ENCODE assay signal across 8 mouse cellular contexts in the genomic region with DNA sequence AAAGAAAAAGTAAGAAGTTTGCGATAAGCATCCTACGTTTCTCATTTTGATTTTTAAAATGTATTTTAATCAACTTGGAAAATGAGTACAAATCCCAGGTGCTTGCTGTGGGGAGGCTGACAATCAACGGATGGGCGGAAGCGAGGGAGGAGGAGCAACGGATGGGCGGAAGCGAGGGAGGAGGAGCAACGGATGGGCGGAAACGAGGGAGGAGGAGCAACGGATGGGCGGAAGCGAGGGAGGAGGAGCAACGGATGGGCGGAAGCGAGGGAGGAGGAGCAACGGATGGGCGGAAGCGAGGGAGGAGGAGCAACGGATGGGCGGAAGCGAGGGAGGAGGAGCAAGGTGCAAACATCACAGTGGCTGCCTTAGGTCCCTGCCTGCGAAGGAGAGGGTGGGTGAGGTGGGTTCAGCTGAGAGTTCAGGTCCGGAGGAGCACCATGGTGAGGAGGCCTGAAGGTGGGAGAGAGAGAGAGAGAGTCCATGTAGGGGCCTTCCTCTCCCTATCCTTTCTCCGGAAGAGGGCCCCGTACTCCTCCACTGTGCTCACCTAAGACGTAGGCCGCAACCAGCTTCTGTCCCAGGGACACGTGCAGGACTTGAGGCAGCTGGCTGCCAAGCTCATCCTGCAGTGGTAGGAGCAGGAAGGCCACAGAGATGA. TPM values are rescaled to one million over a fixed set of nuclear protein-coding genes. Genes with fewer than 3 reads are reported as not detected.
DNase-seq lines count a peak whose midpoint lies in the region; ATAC-seq and TF ChIP-seq lines count a peak whose summit lies in the region.

No protein-coding gene starts in this region.

- peak overlapping the region; percentile 42 for H3K4me3 ChIP-seq in forebrain, embryonic 10.5 days
- H3K4me3 ChIP-seq in forebrain, embryonic 11.5 days (ENCODE audit: low read depth, low read length), result no peak overlapping the region; the same call in 1 of the 2 replicates
- peak overlapping the region; percentile 95 for H3K4me3 ChIP-seq in E14TG2a.4 (replicated peaks; ENCODE audit: low read length)
- H3K4me3 ChIP-seq in hindbrain, embryonic 13.5 days, result no peak overlapping the region

- H3K4me2 ChIP-seq in forebrain, embryonic 11.5 days (ENCODE audit: low read depth, low read length, severe bottlenecking), result no peak overlapping the region
- H3K4me2 ChIP-seq in hindbrain, embryonic 13.5 days, result peak overlapping the region; percentile 37

- H3K27me3 ChIP-seq in forebrain, embryonic 10.5 days (ENCODE audit: poor library complexity, severe bottlenecking), result no peaks in the 10 kb centered on the region
- H3K27me3 ChIP-seq in forebrain, embryonic 11.5 days (ENCODE audit: control insufficient read depth, insufficient read depth, low read length), result no peaks in the 10 kb centered on the region
- no peaks in the 10 kb centered on the region for H3K27me3 ChIP-seq in E14TG2a.4 (ENCODE audit: insufficient read depth, low read length)
- H3K27me3 ChIP-seq in hindbrain, embryonic 13.5 days, result no peaks in the 10 kb centered on the region

- no peak for DNase-seq in forebrain, embryonic 10.5 days (ENCODE audit: extremely low spot score, low spot score)
- DNase-seq in forebrain, embryonic 11.5 days (ENCODE audit: low spot score), result no peak
- peak; percentile 39 for DNase-seq in lung, postnatal 10 days
- peak; percentile 46 for DNase-seq in thymus, postnatal 25 days
- DNase-seq in frontal cortex, postnatal 36 days (ENCODE audit: low spot score in 2 of 2), result no peak
- DNase-seq in adrenal gland, postnatal 10 days, result no peak

- peaks cover 15% of the 10 kb centered on the region for H3K36me3 ChIP-seq in forebrain, embryonic 10.5 days (replicated peaks)
- H3K36me3 ChIP-seq in forebrain, embryonic 11.5 days (ENCODE audit: control insufficient read depth, insufficient read depth, low read length), result no peaks in the 10 kb centered on the region
- peaks cover 13% of the 10 kb centered on the region for H3K36me3 ChIP-seq in E14TG2a.4 (ENCODE audit: insufficient read depth, low read length)
- peaks cover 18% of the 10 kb centered on the region for H3K36me3 ChIP-seq in hindbrain, embryonic 13.5 days

- peaks cover 31% of the 10 kb centered on the region for H3K4me1 ChIP-seq in forebrain, embryonic 10.5 days
- no peaks in the 10 kb centered on the region; the same call in 1 of the 2 replicates for H3K4me1 ChIP-seq in forebrain, embryonic 11.5 days (replicated peaks; ENCODE audit: control insufficient read depth, insufficient read depth, low read length)
- H3K4me1 ChIP-seq in E14TG2a.4 (replicated peaks; ENCODE audit: low read depth, low read length), result peaks cover 47% of the 10 kb centered on the region
- peaks cover 21% of the 10 kb centered on the region for H3K4me1 ChIP-seq in hindbrain, embryonic 13.5 days (replicated peaks)

- 31% methylated on average over 30 of the region's 30 CpGs for WGBS in forebrain, embryonic 10.5 days
- WGBS in forebrain, embryonic 11.5 days, result 30% methylated on average over 27 of the region's 30 CpGs
- WGBS in hindbrain, embryonic 13.5 days, result 34% methylated on average over 30 of the region's 30 CpGs

- no peak for ATAC-seq in forebrain, embryonic 11.5 days (replicated peaks; ENCODE audit: low FRiP score)
- no peak for ATAC-seq in hindbrain, embryonic 13.5 days (ENCODE audit: low FRiP score)

- H3K9ac ChIP-seq in forebrain, embryonic 11.5 days (ENCODE audit: low read length), result no peak overlapping the region
- H3K9ac ChIP-seq in hindbrain, embryonic 13.5 days, result no peak overlapping the region

- H3K9me3 ChIP-seq in forebrain, embryonic 10.5 days, result no peaks in the 10 kb centered on the region
- H3K9me3 ChIP-seq in forebrain, embryonic 11.5 days (ENCODE audit: control insufficient read depth, low read length), result no peaks in the 10 kb centered on the region
- H3K9me3 ChIP-seq in E14TG2a.4 (ENCODE audit: low read length), result no peaks in the 10 kb centered on the region
- H3K9me3 ChIP-seq in hindbrain, embryonic 13.5 days, result no peaks in the 10 kb centered on the region

- peak overlapping the region; percentile 77 for H3K27ac ChIP-seq in forebrain, embryonic 10.5 days
- no peak overlapping the region for H3K27ac ChIP-seq in forebrain, embryonic 11.5 days (ENCODE audit: low read depth, low read length)
- no peak overlapping the region for H3K27ac ChIP-seq in hindbrain, embryonic 13.5 days

- no peak for TF ChIP-seq CTCF in E14TG2a.4 (conservative IDR thresholded peaks at IDR 0.05; ENCODE audit: low read length)

RNA-seq across cellular contexts. Expression of a gene that starts 4.1 kb away (rescaled TPM):
- polyA plus RNA-seq in forebrain, embryonic 10.5 days (2016; fragmentation: Nextera tagmentation; extraction: Ambion mirVana), result 14.2 and 15.1 TPM in 2 replicates
- polyA plus RNA-seq in forebrain, embryonic 11.5 days (2014; fragmentation: Nextera tagmentation; extraction: Ambion mirVana), result 20.3 and 22.8 TPM in 2 replicates
- polyA plus RNA-seq in hindbrain, embryonic 13.5 days (2015; fragmentation: Nextera tagmentation; extraction: Ambion mirVana), result 49.1 and 49.6 TPM in 2 replicates
- 10 to 100 TPM; 43.3 to 47.4 TPM for total RNA-seq in adrenal gland, postnatal 10 days (2021)

RNA-seq across cellular contexts. Expression of a gene that starts 16.9 kb away (rescaled TPM):
- 61.7 and 62.5 TPM in 2 replicates for polyA plus RNA-seq in forebrain, embryonic 10.5 days (2016; fragmentation: Nextera tagmentation; extraction: Ambion mirVana)
- 54.8 and 63.0 TPM in 2 replicates for polyA plus RNA-seq in forebrain, embryonic 11.5 days (2014; fragmentation: Nextera tagmentation; extraction: Ambion mirVana)
- 22.8 and 26.4 TPM in 2 replicates for polyA plus RNA-seq in hindbrain, embryonic 13.5 days (2015; fragmentation: Nextera tagmentation; extraction: Ambion mirVana)
- 100 to 1,000 TPM; 347 to 368 TPM for total RNA-seq in adrenal gland, postnatal 10 days (2021)

RNA-seq across cellular contexts. Expression of a gene that starts 27.1 kb away (rescaled TPM):
- 1.3 and 2.5 TPM in 2 replicates for polyA plus RNA-seq in forebrain, embryonic 10.5 days (2016; fragmentation: Nextera tagmentation; extraction: Ambion mirVana)
- 1.2 and 2.1 TPM in 2 replicates for polyA plus RNA-seq in forebrain, embryonic 11.5 days (2014; fragmentation: Nextera tagmentation; extraction: Ambion mirVana)
- polyA plus RNA-seq in hindbrain, embryonic 13.5 days (2015; fragmentation: Nextera tagmentation; extraction: Ambion mirVana), result 3.4 and 3.8 TPM in 2 replicates
- 10 to 100 TPM; 18.8 to 42.1 TPM for total RNA-seq in adrenal gland, postnatal 10 days (2021)

RNA-seq across cellular contexts. Expression of a gene that starts 32.1 kb away (rescaled TPM):
- 0.09 and 0.26 TPM in 2 replicates for polyA plus RNA-seq in forebrain, embryonic 10.5 days (2016; fragmentation: Nextera tagmentation; extraction: Ambion mirVana)
- polyA plus RNA-seq in forebrain, embryonic 11.5 days (2014; fragmentation: Nextera tagmentation; extraction: Ambion mirVana), result 0.12 and 0.17 TPM in 2 replicates
- 0.17 and 0.21 TPM in 2 replicates for polyA plus RNA-seq in hindbrain, embryonic 13.5 days (2015; fragmentation: Nextera tagmentation; extraction: Ambion mirVana)
- total RNA-seq in adrenal gland, postnatal 10 days (2021), result 1 to 10 TPM in 1 of 2 experiments, under 1 TPM in 1; 0.51 to 1.2 TPM

RNA-seq across cellular contexts. Expression of a gene that starts 32.2 kb away (rescaled TPM):
- polyA plus RNA-seq in forebrain, embryonic 10.5 days (2016; fragmentation: Nextera tagmentation; extraction: Ambion mirVana), result 29.0 and 33.4 TPM in 2 replicates
- 29.8 and 38.0 TPM in 2 replicates for polyA plus RNA-seq in forebrain, embryonic 11.5 days (2014; fragmentation: Nextera tagmentation; extraction: Ambion mirVana)
- 19.9 and 23.4 TPM in 2 replicates for polyA plus RNA-seq in hindbrain, embryonic 13.5 days (2015; fragmentation: Nextera tagmentation; extraction: Ambion mirVana)
- 10 to 100 TPM; 25.0 to 29.9 TPM for total RNA-seq in adrenal gland, postnatal 10 days (2021)

Comparison
In these comparisons a context has a peak if more than half of its experiments do, and no peak if none do; other contexts are left out.
1. H3K4me3 ChIP-seq: peak in forebrain, embryonic 10.5 days (single experiment) and E14TG2a.4 (single experiment); none in forebrain, embryonic 11.5 days (single experiment) and hindbrain, embryonic 13.5 days (single experiment).
2. DNase-seq: peak in lung, postnatal 10 days (single experiment) and thymus, postnatal 25 days (single experiment); none in forebrain, embryonic 10.5 days (single experiment), forebrain, embryonic 11.5 days (single experiment), frontal cortex, postnatal 36 days (0 of 2) and adrenal gland, postnatal 10 days (single experiment).